Mouse (Mus musculus): Measurements from ENCODE around the gene Alkbh3.

Gene Alkbh3

DNA sequence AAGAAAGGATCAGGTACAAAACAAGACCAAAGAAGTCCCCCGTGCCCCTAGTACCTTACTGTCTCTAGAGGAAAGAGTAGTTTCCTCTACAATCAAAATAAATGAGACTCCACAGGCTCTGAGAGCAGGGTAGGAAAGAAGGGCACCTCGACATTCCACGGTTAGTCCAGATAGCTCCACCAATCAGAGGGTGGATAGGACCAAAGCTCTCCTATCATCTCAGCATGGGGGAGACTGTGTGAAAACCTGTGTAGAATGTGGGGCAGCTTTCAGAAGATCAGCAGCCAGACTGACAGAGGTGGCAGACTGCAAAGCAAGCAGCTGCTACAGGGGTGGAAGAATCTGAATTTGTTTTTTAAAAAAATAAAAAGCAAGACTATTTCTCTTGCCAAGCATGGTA is 17.8 kb downstream of the Alkbh3 start:
- DNase-seq = no peak

GRCm38 (mm10) chr2:93992259-93992658 is 18.3 kb downstream of the Alkbh3 start:
- no peak for DNase-seq

- DNase-seq = no peak
Measured at GRCm38 (mm10) chr2:93991336-93991735, 19.3 kb downstream of the Alkbh3 start.

DNA sequence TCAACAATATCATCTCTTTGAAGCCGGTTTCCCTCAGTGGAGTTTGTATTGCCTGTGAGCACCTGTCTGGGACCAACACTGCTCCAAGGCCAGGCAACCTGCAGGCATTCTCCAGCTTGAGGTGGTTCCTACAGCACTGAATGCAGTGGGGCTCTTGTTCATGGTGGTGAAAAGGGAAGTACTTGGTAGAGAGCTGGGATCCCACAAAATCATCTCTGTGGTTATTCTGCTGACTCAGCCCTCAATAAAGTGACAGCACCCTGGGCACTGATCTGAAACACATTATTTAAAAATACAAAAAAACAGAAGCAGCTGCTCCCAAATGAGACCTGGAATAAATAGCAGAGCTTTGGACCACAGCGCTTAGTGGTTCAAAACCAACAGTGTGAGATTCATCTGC is 22.2 kb downstream of the Alkbh3 start:
- DNase-seq = no peak

GRCm38 (mm10) chr2:93982457-93983235 is 28.0 kb downstream of the Alkbh3 start:
- no peak for DNase-seq

DNA sequence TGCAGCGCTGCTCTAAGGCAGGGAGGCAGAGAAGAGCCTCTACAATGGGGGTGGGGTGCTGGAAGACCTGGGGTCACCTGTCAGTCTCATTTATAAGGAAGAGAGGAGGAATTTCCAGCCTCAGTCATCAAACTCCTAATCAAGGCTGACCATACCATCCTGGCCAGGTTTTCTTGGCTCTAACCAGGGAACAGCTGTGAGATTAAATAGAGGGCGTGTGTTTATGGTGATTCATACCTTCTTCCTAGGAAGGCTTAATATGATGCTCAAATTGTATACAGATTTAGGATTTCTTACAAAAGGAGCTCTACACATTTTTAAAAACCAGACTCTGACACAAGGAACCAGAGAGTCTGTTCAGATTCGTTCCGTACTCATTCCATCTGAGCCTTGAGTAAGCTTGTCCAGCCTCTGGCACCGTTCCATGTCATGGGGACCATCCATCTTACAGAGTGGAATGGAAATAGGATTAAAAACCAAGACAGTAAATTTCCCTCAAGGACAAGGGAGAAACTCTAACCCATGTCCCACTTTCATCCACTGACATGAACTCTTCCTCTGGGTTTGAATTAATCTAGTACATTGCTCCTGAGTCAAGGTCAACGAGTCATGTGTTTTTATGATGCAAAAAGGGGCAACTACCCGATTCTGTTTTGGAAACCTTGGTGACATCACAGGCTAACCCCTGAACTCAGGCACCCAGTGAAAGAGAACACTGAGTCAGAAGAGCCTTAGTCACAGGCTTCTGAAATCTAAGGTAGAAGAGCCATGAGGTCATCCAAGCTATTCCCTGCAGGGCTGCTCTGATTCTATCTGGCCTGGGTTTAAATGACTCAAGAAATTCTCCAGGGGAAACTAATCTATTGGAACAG is 31.1 kb downstream of the Alkbh3 start:
- DNase-seq = no peak

GRCm38 (mm10) chr2:93976436-93977252 is 34.0 kb downstream of the Alkbh3 start:
- peak; percentile 40 to 53 for DNase-seq

DNA sequence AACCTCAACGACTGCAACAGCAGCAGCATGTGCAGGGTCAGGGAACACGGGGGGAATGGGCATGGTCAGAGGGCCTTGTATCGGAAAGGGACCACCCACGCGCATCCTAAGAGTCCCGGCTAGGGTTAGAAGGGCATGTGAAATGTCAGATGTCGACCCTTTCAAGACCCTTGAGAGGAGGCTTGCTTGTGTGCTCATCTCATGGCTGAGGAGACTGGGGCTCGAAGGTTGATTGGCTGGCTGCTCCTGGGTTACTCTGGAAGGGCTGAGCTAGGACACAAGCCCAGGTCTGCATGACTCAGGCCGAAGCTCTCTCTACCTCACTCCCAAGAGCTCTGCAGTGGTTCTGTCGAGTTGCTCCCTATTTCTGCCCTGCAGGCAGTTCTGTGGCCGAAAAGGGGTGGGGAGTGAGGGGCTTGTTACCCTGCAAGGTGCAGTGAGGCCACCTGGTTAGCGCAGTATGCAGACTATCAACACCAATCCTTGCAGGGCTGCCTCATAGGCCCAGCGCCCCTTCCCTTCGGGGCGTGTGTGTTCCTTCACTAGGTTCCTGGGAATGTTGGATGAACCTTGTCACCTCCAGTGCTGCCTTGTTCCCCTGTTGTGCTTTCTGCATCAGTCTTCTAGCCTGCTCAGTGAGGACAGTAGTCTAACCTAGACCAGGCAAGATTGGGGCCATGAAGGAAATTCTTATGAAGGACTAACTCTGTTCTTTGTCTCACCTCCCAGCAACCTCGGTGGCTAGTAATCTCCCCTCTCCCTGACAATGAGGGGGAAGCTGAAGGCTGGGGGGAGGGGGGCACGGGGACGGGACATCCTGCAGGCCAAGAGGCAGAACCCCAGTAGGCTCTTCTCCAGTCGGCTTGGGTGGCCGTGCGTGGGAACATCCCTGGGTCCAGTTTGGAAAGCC is 34.8 kb downstream of the Alkbh3 start:
- DNase-seq = no peak

GRCm38 (mm10) chr2:93975041-93975440 is 35.6 kb downstream of the Alkbh3 start:
- no peak for DNase-seq

DNA sequence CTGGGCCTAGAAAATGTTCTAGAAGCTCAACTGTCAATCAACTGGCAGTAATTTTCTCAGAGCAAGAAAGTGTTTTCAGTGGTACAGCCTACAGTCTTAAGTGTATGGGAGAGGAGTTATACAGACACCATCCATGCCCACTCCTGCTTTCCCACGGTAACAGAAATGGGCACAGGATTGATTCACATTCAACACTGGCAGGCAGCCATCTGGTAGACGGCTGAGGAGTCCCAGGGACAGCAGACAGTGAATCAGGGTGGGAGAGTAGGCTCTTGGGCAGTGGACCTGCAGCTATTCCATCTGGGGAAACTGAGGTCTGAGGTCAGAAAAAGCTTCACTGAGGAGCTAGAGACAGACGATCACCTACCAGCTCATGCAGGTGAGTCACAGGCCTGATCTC is 39.0 kb downstream of the Alkbh3 start:
- no peak for DNase-seq

DNA sequence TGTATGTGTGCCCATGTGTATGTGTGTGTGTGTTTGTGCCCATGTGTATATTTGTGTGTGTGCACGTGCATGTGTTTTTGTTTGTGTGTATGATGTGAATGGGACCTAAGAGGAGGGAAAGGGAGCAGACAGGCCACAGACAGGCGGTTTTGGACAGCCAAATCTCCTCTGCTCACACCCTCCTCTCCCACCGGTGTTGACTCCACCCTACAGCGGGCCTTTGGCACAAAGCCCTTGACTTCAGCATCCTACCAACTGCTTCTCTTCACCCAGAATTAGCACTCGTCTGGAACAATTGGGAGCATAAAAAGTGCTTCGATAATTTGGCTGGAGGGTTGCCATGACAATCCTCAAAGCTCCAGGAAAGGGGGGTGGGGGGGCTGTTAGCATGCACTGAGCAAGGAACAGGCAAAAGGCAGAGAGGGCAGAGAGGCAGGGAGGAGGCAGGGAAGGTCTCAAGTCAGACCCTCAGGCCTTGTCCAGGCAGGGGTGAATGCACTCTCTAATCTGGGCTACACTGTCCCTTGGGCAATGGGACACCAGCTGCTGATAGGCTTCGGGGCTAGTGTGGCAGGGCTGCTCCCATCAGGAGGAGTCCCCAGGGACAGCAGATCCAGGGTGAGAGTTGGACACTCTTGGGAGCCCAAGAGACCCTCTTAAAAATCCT is 46.0 kb downstream of the Alkbh3 start:
- no peak for DNase-seq

GRCm38 (mm10) chr2:93963802-93964201 is 46.8 kb downstream of the Alkbh3 start:
- no peak for DNase-seq

- DNase-seq = no peak
Measured at GRCm38 (mm10) chr2:93961716-93962115, 48.9 kb downstream of the Alkbh3 start.

DNA sequence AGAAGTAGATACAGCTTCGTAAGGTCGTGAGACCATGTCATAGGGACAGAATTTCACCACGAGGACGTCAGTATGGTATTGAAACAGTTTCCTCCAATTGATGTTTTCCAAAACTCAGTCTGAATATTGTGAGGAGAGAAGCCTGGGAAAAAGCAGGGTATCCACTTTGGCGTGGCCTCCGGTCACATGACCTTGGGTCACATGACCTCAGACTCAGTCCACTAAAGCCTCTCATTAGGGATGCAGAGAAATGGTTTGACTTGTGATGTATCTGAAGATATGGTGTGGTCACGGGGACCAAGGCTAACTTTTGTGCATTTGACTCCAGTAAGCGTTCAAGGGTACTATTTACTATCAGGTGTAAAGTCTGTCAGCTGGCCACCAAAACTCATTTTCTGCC is 51.3 kb downstream of the Alkbh3 start:
- DNase-seq = no peak

DNA sequence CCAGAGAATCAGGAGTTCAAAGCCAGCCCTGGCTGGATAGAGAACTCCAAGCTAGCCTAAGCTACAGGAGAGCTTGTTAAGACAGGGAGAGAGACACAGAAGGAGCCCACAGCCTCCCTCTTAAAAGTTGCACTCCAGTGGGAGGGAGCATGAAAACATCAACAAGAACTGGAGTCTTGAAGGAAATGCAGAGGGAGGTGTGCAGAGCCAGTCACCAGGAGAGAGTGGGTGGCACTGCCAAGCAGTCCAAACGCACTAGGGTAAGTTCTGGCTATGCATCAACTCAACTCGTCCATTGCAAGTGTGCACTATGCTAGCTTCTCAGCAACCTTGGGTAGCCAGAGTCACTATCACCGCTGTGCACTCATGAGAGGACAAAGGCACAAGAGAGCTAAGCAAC is 52.4 kb downstream of the Alkbh3 start:
- DNase-seq = no peak

DNA sequence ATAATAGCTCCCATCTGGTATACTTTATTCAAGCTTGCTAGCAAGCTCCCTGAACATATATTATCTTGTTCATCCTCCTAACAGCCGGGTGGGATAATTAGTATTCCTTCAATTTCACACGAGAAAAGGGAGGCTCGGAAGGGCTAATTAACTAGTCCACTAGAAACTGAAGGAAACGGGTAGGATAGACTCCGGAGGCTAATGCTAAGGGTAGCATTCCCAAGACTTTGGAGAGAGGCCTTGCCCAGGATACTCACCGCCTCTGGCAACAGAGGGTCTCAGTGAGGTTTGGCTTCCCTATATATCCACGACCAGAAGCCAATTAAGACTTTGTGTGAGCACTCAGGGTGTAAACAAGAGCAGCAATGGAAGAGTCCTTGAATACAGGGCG is 52.8 kb downstream of the Alkbh3 start:
- DNase-seq = no peak

- peak; percentile 33 to 51 for DNase-seq
Measured at GRCm38 (mm10) chr2:93956908-93957784, 53.5 kb downstream of the Alkbh3 start, which contains the start of gene Gm13889. Gm13889 (minus strand) TSS chr2:93957201.

DNA sequence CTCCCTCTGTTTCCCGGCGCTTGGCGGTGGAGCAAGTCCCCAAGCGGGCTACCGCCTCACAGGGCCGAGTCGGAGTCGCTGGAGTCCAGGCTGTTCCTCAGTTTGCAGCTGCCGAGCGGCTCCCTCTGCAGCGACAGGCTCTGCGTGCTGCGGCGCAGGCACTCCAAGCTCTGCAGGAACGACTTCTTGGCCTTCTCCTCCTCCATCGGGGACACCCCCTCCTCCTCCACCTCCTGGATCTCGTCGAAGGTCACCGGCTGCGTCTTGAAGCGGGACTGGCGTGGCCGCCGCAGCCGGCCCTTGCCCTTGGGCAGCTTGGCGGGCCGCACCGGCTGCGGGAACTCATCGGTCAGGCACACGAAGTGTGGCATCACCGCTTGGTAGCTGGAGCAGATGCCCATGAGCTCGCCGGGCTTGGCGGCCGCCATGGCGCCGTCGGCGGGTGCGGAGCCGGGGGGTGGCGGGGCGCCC is 54.2 kb downstream of the Alkbh3 start:
- peak in 1 of 2 experiments; percentile 7 for DNase-seq

GRCm38 (mm10) chr2:93955886-93956285 is 54.7 kb downstream of the Alkbh3 start:
- DNase-seq = no peak
